Mouse (Mus musculus): ENCODE results near the gene Snap47. TPM values are rescaled to one million over a fixed set of nuclear protein-coding genes. Genes with fewer than 3 reads are reported as not detected.

Gene Snap47
- polyA plus RNA-seq, 1 experiment from 2014 or later, result 92.9 TPM

DNA sequence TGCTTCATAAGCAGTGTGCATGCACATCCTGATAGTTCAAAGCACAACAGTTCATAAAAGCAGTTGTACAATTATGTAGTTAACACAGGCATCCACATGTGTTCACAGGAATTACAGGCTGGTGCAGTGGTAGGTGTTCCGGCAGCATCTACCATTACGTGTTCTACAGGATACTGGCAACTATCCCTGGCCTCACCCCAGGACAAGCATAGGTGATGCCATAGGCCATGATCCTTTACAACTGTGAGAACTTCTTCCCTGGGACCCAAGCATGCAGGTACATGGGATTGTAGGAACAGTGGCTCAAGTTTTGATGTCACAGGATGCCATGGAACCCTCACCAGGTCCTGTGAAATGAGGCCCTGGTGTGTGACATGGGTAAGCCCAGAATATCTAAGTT lies 9.5 kb upstream of the Snap47 start:
- Histone ChIP-seq H3K4me3 (ENCODE audit: low read length) (no peak overlapping the region), H3K27ac (ENCODE audit: low read length) (no peak overlapping the region), H3K4me1 (replicated peaks; ENCODE audit: control insufficient read depth, insufficient read depth, low read length) (no peaks in the 10 kb centered on the region; the same call in 1 of the 2 replicates), H3K36me3 (ENCODE audit: control insufficient read depth, insufficient read depth, low read length) (peaks cover 53% of the 10 kb centered on the region), H3K9ac (ENCODE audit: low read length) (no peak overlapping the region), H3K4me2 (ENCODE audit: low read depth, low read length) (no peak overlapping the region), H3K27me3 (ENCODE audit: control insufficient read depth, insufficient read depth, low read depth, low read length) (no peaks in the 10 kb centered on the region), H3K9me3 (ENCODE audit: control insufficient read depth, low read length) (peaks cover 26% of the 10 kb centered on the region)
- no peak for ATAC-seq (ENCODE audit: low read depth)
- WGBS, result 94% methylated on average over 2 of the region's 2 CpGs

DNA sequence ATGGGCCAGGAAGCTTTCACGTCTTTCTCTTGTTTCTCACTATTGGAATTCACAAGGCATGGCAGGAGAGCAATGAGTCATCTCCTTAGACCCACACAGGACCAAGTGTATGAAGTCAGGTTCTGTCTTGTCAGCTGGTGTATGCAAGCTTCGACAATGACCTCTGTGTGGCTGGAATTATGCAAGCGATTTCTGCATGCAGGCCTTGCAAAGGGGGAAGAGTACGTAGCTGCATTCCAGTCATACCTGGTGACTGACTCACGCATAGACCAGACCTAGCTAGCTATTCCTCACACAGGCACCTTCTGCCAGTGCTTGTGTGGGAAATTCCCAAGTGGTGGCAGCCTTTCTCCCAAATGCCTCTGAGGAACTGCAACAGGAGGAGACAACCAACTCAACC lies 8.0 kb upstream of the Snap47 start:
- peaks cover 58% of the 10 kb centered on the region for H3K36me3 ChIP-seq (ENCODE audit: control insufficient read depth, insufficient read depth, low read length)
- peaks cover 21% of the 10 kb centered on the region for H3K9me3 ChIP-seq (ENCODE audit: control insufficient read depth, low read length)
- H3K27ac ChIP-seq (ENCODE audit: low read length), result peak overlapping the region; percentile 31
- H3K4me3 ChIP-seq (ENCODE audit: low read length), result no peak overlapping the region
- H3K4me1 ChIP-seq (replicated peaks; ENCODE audit: control insufficient read depth, insufficient read depth, low read length), result no peaks in the 10 kb centered on the region; the same call in 1 of the 2 replicates
- no peak overlapping the region for H3K4me2 ChIP-seq (ENCODE audit: low read depth, low read length)
- WGBS, result 22% methylated on average over 5 of the region's 5 CpGs
- no peak overlapping the region for H3K9ac ChIP-seq (ENCODE audit: low read length)
- ATAC-seq (ENCODE audit: low read depth), result peak; percentile 96
- no peaks in the 10 kb centered on the region for H3K27me3 ChIP-seq (ENCODE audit: control insufficient read depth, insufficient read depth, low read depth, low read length)

DNA sequence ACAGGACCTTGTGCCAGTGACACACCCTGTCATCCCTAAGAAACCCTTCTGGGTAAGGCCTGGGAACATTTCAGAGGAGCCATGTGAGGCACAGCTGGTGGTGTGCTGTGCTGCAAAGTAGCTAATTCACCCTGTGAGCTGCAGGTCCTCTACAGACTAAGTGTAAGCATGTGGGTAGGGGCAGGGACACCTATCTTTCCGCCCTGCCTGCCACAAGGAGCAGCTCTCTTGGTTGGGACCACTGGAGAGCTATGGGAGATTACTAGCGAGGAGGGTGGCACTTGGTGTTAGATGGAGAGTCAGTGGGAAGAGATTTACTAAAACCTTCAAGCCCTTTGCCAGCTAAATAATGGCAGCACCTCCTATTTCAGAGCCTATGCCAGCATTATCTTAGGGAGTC lies 5.9 kb upstream of the Snap47 start:
- Histone ChIP-seq H3K27ac (ENCODE audit: low read length) (no peak overlapping the region), H3K9me3 (ENCODE audit: control insufficient read depth, low read length) (peaks cover under 1% of the 10 kb centered on the region; the same call in 1 of the 2 replicates), H3K36me3 (ENCODE audit: control insufficient read depth, insufficient read depth, low read length) (peaks cover 44% of the 10 kb centered on the region), H3K4me1 (replicated peaks; ENCODE audit: control insufficient read depth, insufficient read depth, low read length) (no peaks in the 10 kb centered on the region; the same call in 1 of the 2 replicates), H3K4me2 (ENCODE audit: low read depth, low read length) (no peak overlapping the region), H3K9ac (ENCODE audit: low read length) (no peak overlapping the region), H3K27me3 (ENCODE audit: control insufficient read depth, insufficient read depth, low read depth, low read length) (no peaks in the 10 kb centered on the region), H3K4me3 (ENCODE audit: low read length) (no peak overlapping the region)
- ATAC-seq (ENCODE audit: low read depth), result no peak
- 90% methylated on average over 2 of the region's 2 CpGs for WGBS

- Histone ChIP-seq H3K36me3 (ENCODE audit: control insufficient read depth, insufficient read depth, low read length) (peaks cover 41% of the 10 kb centered on the region), H3K4me1 (replicated peaks; ENCODE audit: control insufficient read depth, insufficient read depth, low read length) (no peaks in the 10 kb centered on the region; the same call in 1 of the 2 replicates)
- WGBS, result 97% methylated on average over 2 of the region's 2 CpGs
Observed at GRCm38 (mm10) chr11:59456346-59456745, 5.4 kb upstream of the Snap47 start.

DNA sequence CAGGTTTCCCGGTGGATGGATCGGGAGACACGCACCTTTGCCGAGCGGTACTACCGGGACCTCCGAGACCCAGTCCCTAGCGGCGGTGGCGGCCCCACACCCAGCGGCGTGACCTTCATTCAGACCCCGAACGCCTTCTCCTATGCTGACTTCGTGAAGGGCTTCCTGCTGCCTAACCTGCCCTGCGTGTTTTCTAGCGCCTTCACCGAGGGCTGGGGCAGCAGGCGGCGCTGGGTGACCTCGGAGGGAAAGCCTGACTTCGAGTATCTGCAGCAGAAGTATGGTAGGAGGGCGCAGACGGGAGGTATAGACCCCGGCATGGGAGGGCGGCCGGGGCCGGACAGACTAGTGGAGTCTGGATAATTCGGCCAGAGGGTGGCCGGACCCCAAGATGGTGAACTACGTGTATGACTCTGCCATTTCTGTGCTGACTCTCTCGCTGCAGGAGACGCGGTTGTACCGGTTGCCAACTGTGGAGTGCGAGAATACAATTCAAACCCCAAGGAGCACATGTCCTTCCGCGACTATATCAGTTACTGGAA lies 685 bp downstream of the Snap47 start:
- WGBS, result under 1% methylated on average over 38 of the region's 38 CpGs
- Histone ChIP-seq H3K4me2 (ENCODE audit: low read depth, low read length) (peak overlapping the region; percentile 93), H3K4me1 (replicated peaks; ENCODE audit: control insufficient read depth, insufficient read depth, low read length) (peaks cover 11% of the 10 kb centered on the region), H3K4me3 (ENCODE audit: low read length) (peak overlapping the region; percentile 92), H3K36me3 (ENCODE audit: control insufficient read depth, insufficient read depth, low read length) (peaks cover 20% of the 10 kb centered on the region), H3K9ac (ENCODE audit: low read length) (peak overlapping the region; percentile 91), H3K27ac (ENCODE audit: low read length) (peak overlapping the region; percentile 89), H3K27me3 (ENCODE audit: control insufficient read depth, insufficient read depth, low read depth, low read length) (no peaks in the 10 kb centered on the region), H3K9me3 (ENCODE audit: control insufficient read depth, low read length) (no peaks in the 10 kb centered on the region)
- peak; percentile 64 for ATAC-seq (ENCODE audit: low read depth)

More at GRCm38 (mm10) chr11:59456346-59456745, 5.4 kb upstream of the Snap47 start:
- H3K9ac ChIP-seq (ENCODE audit: low read length), result no peak overlapping the region
- ATAC-seq (ENCODE audit: low read depth), result no peak
- H3K27ac ChIP-seq (ENCODE audit: low read length), result no peak overlapping the region
- H3K9me3 ChIP-seq (ENCODE audit: control insufficient read depth, low read length), result no peaks in the 10 kb centered on the region
- no peak overlapping the region for H3K4me3 ChIP-seq (ENCODE audit: low read length)
- H3K27me3 ChIP-seq (ENCODE audit: control insufficient read depth, insufficient read depth, low read depth, low read length), result no peaks in the 10 kb centered on the region
- no peak overlapping the region for H3K4me2 ChIP-seq (ENCODE audit: low read depth, low read length)

- ATAC-seq (ENCODE audit: low read depth), result peak; percentile 98
- peaks cover 11% of the 10 kb centered on the region for H3K4me1 ChIP-seq (replicated peaks; ENCODE audit: control insufficient read depth, insufficient read depth, low read length)
- H3K4me2 ChIP-seq (ENCODE audit: low read depth, low read length), result peak within 1 kb of the TSS; percentile 93
- peak within 1 kb of the TSS; percentile 89 for H3K27ac ChIP-seq (ENCODE audit: low read length)
- no peaks in the 10 kb centered on the region for H3K9me3 ChIP-seq (ENCODE audit: control insufficient read depth, low read length)
- peak within 1 kb of the TSS; percentile 92 for H3K4me3 ChIP-seq (ENCODE audit: low read length)
- WGBS, result 0% methylated on average over 31 of the region's 40 CpGs
- peak within 1 kb of the TSS; percentile 91 for H3K9ac ChIP-seq (ENCODE audit: low read length)
- no peaks in the 10 kb centered on the region for H3K27me3 ChIP-seq (ENCODE audit: control insufficient read depth, insufficient read depth, low read depth, low read length)
- H3K36me3 ChIP-seq (ENCODE audit: control insufficient read depth, insufficient read depth, low read length), result peaks cover 15% of the 10 kb centered on the region
Observed at GRCm38 (mm10) chr11:59449741-59450229, 1.2 kb downstream of the Snap47 start, which contains the start of gene Jmjd4. Gene Jmjd4, plus strand, starts transcription at chr11:59450045.

DNA sequence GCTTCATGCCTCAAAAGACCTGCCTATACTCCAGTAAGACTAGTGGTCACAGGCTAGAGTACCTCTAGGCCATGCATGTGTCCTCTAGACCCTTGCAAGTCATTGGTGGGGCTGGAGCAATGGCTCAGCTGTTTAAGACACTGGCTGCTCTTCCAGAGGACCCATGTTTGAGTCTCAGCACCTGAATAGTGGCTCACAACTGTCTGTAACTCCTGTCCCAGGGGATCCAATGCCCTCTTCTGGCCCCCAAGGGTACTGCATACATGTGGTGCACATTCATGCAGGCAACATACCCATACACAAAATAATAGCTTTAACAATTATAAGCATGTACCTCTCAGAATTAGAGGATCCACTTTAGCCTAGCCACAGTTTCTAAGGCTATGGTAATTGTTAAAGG lies 7.9 kb downstream of the Snap47 start:
- Histone ChIP-seq H3K4me3 (ENCODE audit: low read length) (no peak overlapping the region), H3K27ac (ENCODE audit: low read length) (no peak overlapping the region), H3K27me3 (ENCODE audit: control insufficient read depth, insufficient read depth, low read depth, low read length) (no peaks in the 10 kb centered on the region), H3K36me3 (ENCODE audit: control insufficient read depth, insufficient read depth, low read length) (no peaks in the 10 kb centered on the region), H3K9me3 (ENCODE audit: control insufficient read depth, low read length) (peaks cover 3% of the 10 kb centered on the region; the same call in 1 of the 2 replicates), H3K4me1 (replicated peaks; ENCODE audit: control insufficient read depth, insufficient read depth, low read length) (no peaks in the 10 kb centered on the region), H3K4me2 (ENCODE audit: low read depth, low read length) (no peak overlapping the region), H3K9ac (ENCODE audit: low read length) (no peak overlapping the region)
- no peak for ATAC-seq (ENCODE audit: low read depth)

DNA sequence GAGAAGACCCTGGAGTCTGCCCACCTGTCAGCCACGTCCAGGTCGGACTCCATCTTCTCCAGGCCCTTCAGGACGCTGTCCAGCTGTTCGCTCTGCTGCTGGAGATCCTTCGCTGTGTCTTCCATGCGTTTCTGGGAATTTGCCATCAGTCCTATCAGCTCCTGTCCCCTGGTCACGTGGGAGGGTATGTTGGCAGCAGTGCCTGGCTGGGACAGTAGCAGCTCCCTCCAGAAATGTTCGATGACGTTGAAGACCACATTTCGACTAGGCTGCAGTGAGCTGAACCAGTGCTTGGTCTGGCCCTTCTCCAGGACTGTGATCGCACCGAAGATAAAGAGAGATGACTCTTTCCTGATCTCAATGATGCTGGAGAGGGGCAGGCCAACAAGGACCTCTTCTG lies 13.0 kb downstream of the Snap47 start:
- Histone ChIP-seq H3K27ac (ENCODE audit: low read length) (no peak overlapping the region), H3K4me3 (ENCODE audit: low read length) (no peak overlapping the region), H3K27me3 (ENCODE audit: control insufficient read depth, insufficient read depth, low read depth, low read length) (no peaks in the 10 kb centered on the region), H3K9ac (ENCODE audit: low read length) (no peak overlapping the region), H3K4me2 (ENCODE audit: low read depth, low read length) (no peak overlapping the region), H3K36me3 (ENCODE audit: control insufficient read depth, insufficient read depth, low read length) (peaks cover 14% of the 10 kb centered on the region), H3K9me3 (ENCODE audit: control insufficient read depth, low read length) (peaks cover 5% of the 10 kb centered on the region), H3K4me1 (replicated peaks; ENCODE audit: control insufficient read depth, insufficient read depth, low read length) (0 out of 2 replicates have a peak, but pooled peaks cover 2% of the 10 kb centered on the region)
- ATAC-seq (ENCODE audit: low read depth), result no peak
- WGBS, result 88% methylated on average over 12 of the region's 12 CpGs

- Histone ChIP-seq H3K4me3 (ENCODE audit: low read length) (no peak overlapping the region), H3K4me1 (replicated peaks; ENCODE audit: control insufficient read depth, insufficient read depth, low read length) (peaks cover 8% of the 10 kb centered on the region), H3K9ac (ENCODE audit: low read length) (no peak overlapping the region), H3K36me3 (ENCODE audit: control insufficient read depth, insufficient read depth, low read length) (peaks cover 14% of the 10 kb centered on the region), H3K27ac (ENCODE audit: low read length) (peak overlapping the region; percentile 0), H3K9me3 (ENCODE audit: control insufficient read depth, low read length) (peaks cover 5% of the 10 kb centered on the region), H3K27me3 (ENCODE audit: control insufficient read depth, insufficient read depth, low read depth, low read length) (no peaks in the 10 kb centered on the region), H3K4me2 (ENCODE audit: low read depth, low read length) (no peak overlapping the region)
- ATAC-seq (ENCODE audit: low read depth), result peak; percentile 74
- WGBS, result 15% methylated on average over 3 of the region's 3 CpGs
Observed at GRCm38 (mm10) chr11:59432261-59432660, 18.7 kb downstream of the Snap47 start.

Measured in lung, embryonic 16.5 days (tissue).